Mouse (Mus musculus) ES-Bruce4 (cell line): ENCODE data around the gene Casz1. TPM values are rescaled to one million over a fixed set of nuclear protein-coding genes. Genes with fewer than 3 reads are reported as not detected.

ENCODE experiments used
- H3K27ac ChIP-seq: 2 replicates; pipeline ENCODE4 v1.5.1; 2012; ENCODE audit warnings: low read length, inconsistent platforms; ENCODE audit not compliant: insufficient read depth
- H3K27me3 ChIP-seq: 2 replicates; pipeline ENCODE4 v1.6.1; 2012; ENCODE audit warnings: mild to moderate bottlenecking, low read length, inconsistent platforms; ENCODE audit not compliant: control insufficient read depth, poor library complexity, insufficient read depth, severe bottlenecking
- H3K36me3 ChIP-seq: 2 replicates; pipeline ENCODE4 v1.6.1; 2012; ENCODE audit warnings: inconsistent platforms, mild to moderate bottlenecking, low read length, moderate library complexity; ENCODE audit not compliant: control insufficient read depth, poor library complexity, insufficient read depth, severe bottlenecking
- H3K4me1 ChIP-seq: one replicate; pipeline ENCODE4 v1.8.1; 2011; ENCODE audit warnings: low read length; ENCODE audit not compliant: control insufficient read depth, insufficient read depth
- H3K4me3 ChIP-seq: 2 replicates; pipeline ENCODE4 v1.5.1; 2011; ENCODE audit warnings: low read depth, mild to moderate bottlenecking, low read length
- H3K9ac ChIP-seq: 2 replicates; pipeline ENCODE4 v1.6.1; 2012; ENCODE audit warnings: low read depth, mild to moderate bottlenecking, inconsistent platforms; ENCODE audit not compliant: poor library complexity, severe bottlenecking
- H3K9me3 ChIP-seq: replicated peaks from 2 replicates; pipeline ENCODE4 v1.6.1; 2012; ENCODE audit warnings: mild to moderate bottlenecking, low read length, inconsistent platforms; ENCODE audit not compliant: control insufficient read depth, poor library complexity, insufficient read depth, severe bottlenecking
- CTCF ChIP-seq: IDR thresholded peaks from one replicate; pipeline ENCODE4 v1.8.1; 2011; ENCODE audit warnings: low read depth, low read length
- EP300 ChIP-seq: IDR thresholded peaks from 2 replicates; pipeline ENCODE4 v1.6.1; 2011; ENCODE audit warnings: low read depth, low read length; ENCODE audit not compliant: insufficient read depth
- POLR2A ChIP-seq: IDR thresholded peaks from one replicate; pipeline ENCODE4 v1.8.1; 2011; ENCODE audit warnings: low read length; ENCODE audit not compliant: insufficient read depth
- polyA plus RNA-seq: library from polyadenylated mRNA; stranded (reverse); fragments of >200 nt; gene quantifications from 2 replicates; pipeline ENCODE4 v1.2.4, GENCODE M21; 2011; ENCODE audit warnings: low read depth; ENCODE audit not compliant: missing spikeins, insufficient read depth, insufficient read length

The Casz1 gene
- polyA plus RNA-seq, 1 experiment, result 15.6 TPM

GRCm38 (mm10) chr4:148820171-148820570 is 15.9 kb downstream of the Casz1 start:
- Histone ChIP-seq H3K27ac (no peak overlapping the region), H3K9ac (no peak overlapping the region), H3K36me3 (no peaks in the 10 kb centered on the region), H3K4me3 (no peak overlapping the region), H3K9me3 (no peaks in the 10 kb centered on the region), H3K4me1 (peaks cover 2% of the 10 kb centered on the region), H3K27me3 (no peaks in the 10 kb centered on the region)
- TF ChIP-seq EP300 (no peak), CTCF (no peak), POLR2A (no peak)

- H3K27ac ChIP-seq, result no peak overlapping the region
- H3K27me3 ChIP-seq, result no peaks in the 10 kb centered on the region
- H3K9ac ChIP-seq, result no peak overlapping the region
- H3K36me3 ChIP-seq, result no peaks in the 10 kb centered on the region
- no peak overlapping the region for H3K4me3 ChIP-seq
- peaks cover 2% of the 10 kb centered on the region for H3K4me1 ChIP-seq
- no peaks in the 10 kb centered on the region for H3K9me3 ChIP-seq
- TF ChIP-seq CTCF, result no peak
- no peak for TF ChIP-seq EP300
- TF ChIP-seq POLR2A, result no peak
These were observed 19.1 kb downstream of the Casz1 start for GRCm38 (mm10) chr4:148823281-148823680.

GRCm38 (mm10) chr4:148830350-148830749 is 26.1 kb downstream of the Casz1 start:
- Histone ChIP-seq H3K4me1 (no peaks in the 10 kb centered on the region), H3K9me3 (no peaks in the 10 kb centered on the region), H3K27ac (no peak overlapping the region), H3K9ac (peak overlapping the region; percentile 46), H3K4me3 (peak overlapping the region; percentile 65), H3K27me3 (no peaks in the 10 kb centered on the region), H3K36me3 (no peaks in the 10 kb centered on the region)
- TF ChIP-seq CTCF (no peak), POLR2A (peak; percentile 28), EP300 (no peak)

DNA sequence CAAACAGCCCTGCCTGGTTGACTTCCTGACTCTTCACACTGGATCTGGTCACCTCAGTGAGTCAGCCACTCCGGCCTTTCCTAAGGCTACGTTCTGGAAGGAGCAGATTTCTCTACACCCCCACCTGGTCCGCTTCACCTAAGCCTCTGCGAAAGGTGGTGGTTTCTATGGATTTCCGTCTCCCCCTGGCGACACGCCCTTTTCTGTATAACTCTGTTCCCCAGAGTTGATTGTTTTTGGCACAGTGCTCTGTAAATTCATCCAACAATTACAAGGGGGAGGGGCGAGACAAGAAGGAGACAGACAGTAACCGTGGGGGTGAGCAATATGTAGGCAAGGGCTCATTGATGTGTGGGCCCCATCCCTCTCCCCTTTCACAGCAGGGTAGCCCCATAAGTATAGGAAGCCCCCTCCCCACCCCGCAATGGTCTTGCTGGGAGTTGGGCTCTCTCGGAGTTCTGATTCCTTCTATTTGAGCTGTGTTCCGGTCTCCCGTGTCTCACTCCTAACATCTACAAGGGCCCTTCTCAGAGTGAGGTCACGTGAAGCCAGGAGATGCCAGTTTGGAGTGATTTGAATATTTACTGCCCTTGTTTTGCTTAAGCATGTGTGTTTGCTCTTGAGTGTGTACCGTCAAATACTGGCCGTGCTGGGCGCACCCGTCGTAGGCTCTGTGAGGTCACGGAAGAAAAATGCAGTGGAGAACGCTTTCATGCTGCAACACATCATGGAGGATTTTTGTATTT is 29.2 kb downstream of the Casz1 start:
- no peak for TF ChIP-seq POLR2A
- no peak for TF ChIP-seq CTCF
- no peak for TF ChIP-seq EP300
- no peaks in the 10 kb centered on the region for H3K4me1 ChIP-seq
- no peaks in the 10 kb centered on the region for H3K36me3 ChIP-seq
- no peak overlapping the region for H3K27ac ChIP-seq
- H3K27me3 ChIP-seq, result no peaks in the 10 kb centered on the region
- H3K9me3 ChIP-seq, result no peaks in the 10 kb centered on the region
- no peak overlapping the region for H3K4me3 ChIP-seq
- H3K9ac ChIP-seq, result no peak overlapping the region

DNA sequence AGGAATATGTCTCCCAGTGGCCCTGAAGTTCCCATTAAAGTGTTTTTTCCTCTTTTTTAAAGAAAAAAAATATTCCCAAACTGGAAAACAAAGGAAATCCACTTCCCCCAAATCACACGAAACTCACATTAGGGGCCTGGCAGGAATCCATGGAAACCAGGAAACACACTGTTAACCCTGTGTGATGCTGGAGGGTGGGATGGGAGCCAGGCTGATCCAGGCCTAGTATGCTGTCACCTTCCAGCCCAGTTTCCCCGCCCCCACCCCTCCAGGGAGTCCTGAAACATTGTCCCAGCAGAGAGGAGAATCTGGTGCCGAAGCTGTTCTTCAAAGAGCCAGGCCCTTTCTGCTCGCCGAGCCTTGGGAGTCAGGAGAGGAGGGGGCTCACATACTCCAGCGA is 32.2 kb downstream of the Casz1 start:
- Histone ChIP-seq H3K4me3 (no peak overlapping the region), H3K27me3 (no peaks in the 10 kb centered on the region), H3K9me3 (no peaks in the 10 kb centered on the region), H3K27ac (no peak overlapping the region), H3K9ac (no peak overlapping the region), H3K36me3 (no peaks in the 10 kb centered on the region), H3K4me1 (no peaks in the 10 kb centered on the region)
- TF ChIP-seq POLR2A, result no peak

DNA sequence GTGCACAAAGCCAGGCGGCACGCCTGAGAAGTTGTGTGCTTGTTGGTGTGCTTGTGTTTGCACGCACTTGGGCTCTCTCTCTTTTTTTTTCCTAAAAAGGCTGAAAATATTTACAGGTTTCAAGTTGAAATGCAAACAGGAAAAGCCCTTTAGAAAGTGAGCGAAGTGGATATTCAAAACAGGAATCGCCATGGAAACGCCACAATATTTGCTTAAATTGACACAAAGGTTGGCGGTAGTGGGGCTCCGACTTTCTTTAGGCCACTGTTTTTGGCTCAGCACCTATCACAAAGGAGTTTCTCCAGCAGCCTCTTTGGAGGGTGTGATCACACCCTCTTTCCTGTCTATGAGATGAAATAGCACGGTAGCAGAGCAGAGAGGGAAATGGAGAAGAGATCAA is 32.8 kb downstream of the Casz1 start:
- Histone ChIP-seq H3K36me3 (no peaks in the 10 kb centered on the region), H3K27ac (no peak overlapping the region)
- TF ChIP-seq POLR2A (no peak), CTCF (no peak), EP300 (no peak)

More for the DNA sequence above, 32.8 kb downstream of the Casz1 start:
- Histone ChIP-seq H3K27me3 (no peaks in the 10 kb centered on the region), H3K9ac (no peak overlapping the region), H3K4me3 (no peak overlapping the region), H3K9me3 (no peaks in the 10 kb centered on the region), H3K4me1 (no peaks in the 10 kb centered on the region)
